22 mouse cellular contexts compared by ENCODE assay signal in genomic region chr17:45081521-45081920, GRCm38 (mm10).
A peak's percentile ranks its signal among the peaks of the same experiment; 100 is the strongest.
DNase-seq lines count a peak whose midpoint lies in the region; ATAC-seq and TF ChIP-seq lines count a peak whose summit lies in the region.
"Had no signal": no experiment of that assay in that cellular context is flagged by ENCODE, and none has a peak within 500 bp of the region (broad histone marks: within the 10 kb centered on the region; RNA-seq: fewer than 3 reads in every experiment).

No protein-coding gene starts in this region.

- WGBS in kidney, postnatal 0 days, result 46% methylated on average over 8 of the region's 8 CpGs
- WGBS in midbrain, postnatal 0 days, result 86% methylated on average over 8 of the region's 8 CpGs
- WGBS in midbrain, embryonic 13.5 days, result 89% methylated on average over 8 of the region's 8 CpGs
- 45% methylated on average over 8 of the region's 8 CpGs for WGBS in limb, embryonic 10.5 days

- no peak overlapping the region for H3K9ac ChIP-seq in kidney, postnatal 0 days (ENCODE audit: low read depth, low read length)
- no peak overlapping the region for H3K9ac ChIP-seq in midbrain, postnatal 0 days (replicated peaks; ENCODE audit: low read length, poor library complexity, severe bottlenecking)
- no peak overlapping the region for H3K9ac ChIP-seq in midbrain, embryonic 13.5 days (replicated peaks)
- H3K9ac ChIP-seq: heart, embryonic 13.5 days; hindbrain, embryonic 13.5 days; neural tube, embryonic 12.5 days had no signal

- no peaks in the 10 kb centered on the region for H3K9me3 ChIP-seq in kidney, postnatal 0 days (replicated peaks; ENCODE audit: low read length)
- no peaks in the 10 kb centered on the region for H3K9me3 ChIP-seq in midbrain, postnatal 0 days (ENCODE audit: low read length)
- no peaks in the 10 kb centered on the region for H3K9me3 ChIP-seq in midbrain, embryonic 13.5 days
- no peaks in the 10 kb centered on the region for H3K9me3 ChIP-seq in limb, embryonic 10.5 days (replicated peaks)
- H3K9me3 ChIP-seq: forebrain, embryonic 10.5 days; heart, embryonic 13.5 days; hindbrain, embryonic 13.5 days; midbrain, embryonic 10.5 days; neural tube, embryonic 12.5 days had no signal

- no peak overlapping the region for H3K4me2 ChIP-seq in kidney, postnatal 0 days (ENCODE audit: low read length)
- H3K4me2 ChIP-seq in midbrain, postnatal 0 days (ENCODE audit: low read depth, low read length, poor library complexity, severe bottlenecking), result no peak overlapping the region
- H3K4me2 ChIP-seq in midbrain, embryonic 13.5 days (replicated peaks), result no peak overlapping the region
- H3K4me2 ChIP-seq: heart, embryonic 13.5 days; hindbrain, embryonic 13.5 days; neural tube, embryonic 12.5 days had no signal

- no peak overlapping the region for H3K27ac ChIP-seq in kidney, postnatal 0 days
- peak overlapping the region; percentile 34; the same call in 1 of the 2 replicates for H3K27ac ChIP-seq in midbrain, postnatal 0 days (ENCODE audit: low read depth, low read length)
- H3K27ac ChIP-seq in midbrain, embryonic 13.5 days, result no peak overlapping the region
- no peak overlapping the region for H3K27ac ChIP-seq in limb, embryonic 10.5 days
- H3K27ac ChIP-seq: forebrain, embryonic 10.5 days; heart, adult 2 months; heart, embryonic 13.5 days; hindbrain, embryonic 13.5 days; midbrain, embryonic 10.5 days; neural tube, embryonic 12.5 days had no signal

- no peaks in the 10 kb centered on the region for H3K27me3 ChIP-seq in kidney, postnatal 0 days (ENCODE audit: insufficient read depth, low read length)
- no peaks in the 10 kb centered on the region for H3K27me3 ChIP-seq in midbrain, postnatal 0 days (ENCODE audit: insufficient read depth, low read length)
- no peaks in the 10 kb centered on the region for H3K27me3 ChIP-seq in midbrain, embryonic 13.5 days
- H3K27me3 ChIP-seq in limb, embryonic 10.5 days (ENCODE audit: low read depth, poor library complexity, severe bottlenecking), result peaks cover 47% of the 10 kb centered on the region
- H3K27me3 ChIP-seq: heart, embryonic 13.5 days; hindbrain, embryonic 13.5 days; neural tube, embryonic 12.5 days had no signal

- DNase-seq in kidney, postnatal 0 days (ENCODE audit: low spot score), result peak; percentile 17
- no peak for DNase-seq in kidney, postnatal 10 days
- DNase-seq in midbrain, postnatal 0 days (ENCODE audit: low spot score), result no peak
- peak; percentile 47 for DNase-seq in limb, embryonic 10.5 days (ENCODE audit: low spot score)
- DNase-seq in right cerebral cortex, postnatal 25 days, result no peak
- no peak for DNase-seq in natural killer cell, adult 2 months (ENCODE audit: low spot score in 2 of 2)
- DNase-seq: adrenal gland, adult 2 months; B cell, adult 2 months; cerebellum, adult 11 months; cerebellum, adult 9-11 months; gastrocnemius, postnatal 14 days; heart, adult 2 months; heart, postnatal 14 days; kidney, postnatal 4 days; layer of hippocampus, adult 9-11 months had no signal

- no peaks in the 10 kb centered on the region for H3K4me1 ChIP-seq in kidney, postnatal 0 days (replicated peaks; ENCODE audit: insufficient read depth, low read length)
- H3K4me1 ChIP-seq in midbrain, postnatal 0 days (ENCODE audit: insufficient read depth, low read length), result peaks cover 3% of the 10 kb centered on the region; the same call in 1 of the 2 replicates
- H3K4me1 ChIP-seq in midbrain, embryonic 13.5 days (replicated peaks), result peaks cover 7% of the 10 kb centered on the region; the same call in 1 of the 2 replicates
- H3K4me1 ChIP-seq in limb, embryonic 10.5 days, result peaks cover 34% of the 10 kb centered on the region
- H3K4me1 ChIP-seq: forebrain, embryonic 10.5 days; midbrain, embryonic 10.5 days had no signal

- no peaks in the 10 kb centered on the region for H3K36me3 ChIP-seq in kidney, postnatal 0 days (ENCODE audit: insufficient read depth, low read length)
- no peaks in the 10 kb centered on the region for H3K36me3 ChIP-seq in midbrain, postnatal 0 days (ENCODE audit: insufficient read depth, low read length)
- H3K36me3 ChIP-seq in midbrain, embryonic 13.5 days, result no peaks in the 10 kb centered on the region
- H3K36me3 ChIP-seq in limb, embryonic 10.5 days, result no peaks in the 10 kb centered on the region
- H3K36me3 ChIP-seq: forebrain, embryonic 10.5 days; heart, embryonic 13.5 days; hindbrain, embryonic 13.5 days; midbrain, embryonic 10.5 days; neural tube, embryonic 12.5 days had no signal

- no peak for ATAC-seq in kidney, postnatal 0 days (replicated peaks; ENCODE audit: low FRiP score, low read depth)
- no peak for ATAC-seq in midbrain, postnatal 0 days (ENCODE audit: low FRiP score)
- ATAC-seq in midbrain, embryonic 13.5 days, result no peak
- ATAC-seq: forebrain, embryonic 16.5 days had no signal

- no peak for TF ChIP-seq CTCF in kidney, postnatal 0 days (IDR thresholded peaks at IDR 0.05; ENCODE audit: low read depth)
- TF ChIP-seq CTCF in midbrain, postnatal 0 days (IDR thresholded peaks at IDR 0.05), result no peak

- no peak overlapping the region for H3K4me3 ChIP-seq in kidney, postnatal 0 days (replicated peaks; ENCODE audit: low read depth, low read length)
- H3K4me3 ChIP-seq in midbrain, postnatal 0 days (ENCODE audit: low read depth, low read length), result no peak overlapping the region
- no peak overlapping the region for H3K4me3 ChIP-seq in midbrain, embryonic 13.5 days (replicated peaks)
- H3K4me3 ChIP-seq in limb, embryonic 10.5 days, result no peak overlapping the region
- H3K4me3 ChIP-seq: forebrain, embryonic 10.5 days; heart, adult 2 months; heart, embryonic 13.5 days; hindbrain, embryonic 13.5 days; midbrain, embryonic 10.5 days; neural tube, embryonic 12.5 days had no signal

Comparison
In these comparisons a context has a peak if more than half of its experiments do, and no peak if none do; other contexts are left out.
1. DNase-seq: peak in kidney, postnatal 0 days (single experiment) and limb, embryonic 10.5 days (single experiment); none in kidney, postnatal 10 days (single experiment), midbrain, postnatal 0 days (single experiment), right cerebral cortex, postnatal 25 days (single experiment) and natural killer cell, adult 2 months (0 of 2).